Mouse (Mus musculus) forebrain, embryonic 16.5 days (tissue): Measurements from ENCODE around the gene Cep295nl. TPM values are rescaled to one million over a fixed set of nuclear protein-coding genes. Genes with fewer than 3 reads are reported as not detected.
A peak's percentile ranks its signal among the peaks of the same experiment; 100 is the strongest.
"Not testable (repeated sequence)": the region's sequence is repeated elsewhere in the genome, so short reads cannot be mapped to it uniquely, and the experiment has no call there.

Experiments
- ATAC-seq: fragments of 200-750 bp; cut with Nextera tagmentation; 2 replicates; pipeline ENCODE4 v1.8.0; 2017; ENCODE audit warnings: mild to moderate bottlenecking, moderate library complexity
- H3K27ac ChIP-seq: fragments of 300-500 bp; sonication (generic); 2 replicates; pipeline ENCODE4 v1.5.1; 2014; ENCODE audit warnings: low read length, control low read depth
- H3K27me3 ChIP-seq: fragments of 300-500 bp; sonication (generic); replicated peaks from 2 replicates; pipeline ENCODE4 v1.6.1; 2014; ENCODE audit warnings: low read length; ENCODE audit not compliant: control insufficient read depth, insufficient read depth
- H3K36me3 ChIP-seq: fragments of 300-500 bp; sonication (generic); 2 replicates; pipeline ENCODE4 v1.6.1; 2014; ENCODE audit not compliant: control insufficient read depth, insufficient read depth
- H3K4me1 ChIP-seq: fragments of 300-500 bp; sonication (generic); replicated peaks from 2 replicates; pipeline ENCODE4 v1.6.1; 2014; ENCODE audit warnings: low read length; ENCODE audit not compliant: control insufficient read depth, insufficient read depth
- H3K4me2 ChIP-seq: fragments of 300-500 bp; sonication (generic); 2 replicates; pipeline ENCODE4 v1.6.1; 2014; ENCODE audit warnings: mild to moderate bottlenecking, low read length, control low read depth
- H3K4me3 ChIP-seq: fragments of 300-500 bp; sonication (generic); replicated peaks from 2 replicates; pipeline ENCODE4 v1.5.1; 2014; ENCODE audit warnings: mild to moderate bottlenecking, low read length, control low read depth
- H3K9ac ChIP-seq: fragments of 300-500 bp; sonication (generic); replicated peaks from 2 replicates; pipeline ENCODE4 v1.6.1; 2014; ENCODE audit warnings: low read depth, low read length, control low read depth
- H3K9me3 ChIP-seq: fragments of 300-500 bp; sonication (generic); 2 replicates; pipeline ENCODE4 v1.6.1; 2016; ENCODE audit warnings: low read length; ENCODE audit not compliant: control insufficient read depth
- WGBS: fragments of 180-500 bp; shearing (Covaris S2); extraction: QIAGEN DNeasy Blood & Tissue Kit; methylation state at CpG from one replicate; pipeline ENCODE4 v1.1.7; 2014; 5-methylcytosine and 5-hydroxymethylcytosine counted together
- polyA plus RNA-seq: library from polyadenylated mRNA; unstranded; fragments of >200 nt; fragmentation: Nextera tagmentation; extraction: Ambion mirVana; gene quantifications from 2 replicates; pipeline ENCODE4 v1.2.1, GENCODE M21; 2015

Cep295nl gene
- polyA plus RNA-seq, 1 experiment from 2014 or later: 0.14 TPM

GRCm38 (mm10) chr11:118321500-118321899, 20.8 kb downstream of the Cep295nl start:
- H3K27ac ChIP-seq: no peak overlapping the region
- H3K27me3 ChIP-seq: no peaks in the 10 kb centered on the region
- ATAC-seq: no peak
- H3K36me3 ChIP-seq: no peaks in the 10 kb centered on the region; the same call in 1 of the 2 replicates
- no peak overlapping the region for H3K4me2 ChIP-seq
- WGBS: 74% methylated on average over 7 of the region's 7 CpGs
- no peak overlapping the region for H3K9ac ChIP-seq
- no peak overlapping the region for H3K4me3 ChIP-seq
- H3K4me1 ChIP-seq: peaks cover 7% of the 10 kb centered on the region
- no peaks in the 10 kb centered on the region for H3K9me3 ChIP-seq

DNA sequence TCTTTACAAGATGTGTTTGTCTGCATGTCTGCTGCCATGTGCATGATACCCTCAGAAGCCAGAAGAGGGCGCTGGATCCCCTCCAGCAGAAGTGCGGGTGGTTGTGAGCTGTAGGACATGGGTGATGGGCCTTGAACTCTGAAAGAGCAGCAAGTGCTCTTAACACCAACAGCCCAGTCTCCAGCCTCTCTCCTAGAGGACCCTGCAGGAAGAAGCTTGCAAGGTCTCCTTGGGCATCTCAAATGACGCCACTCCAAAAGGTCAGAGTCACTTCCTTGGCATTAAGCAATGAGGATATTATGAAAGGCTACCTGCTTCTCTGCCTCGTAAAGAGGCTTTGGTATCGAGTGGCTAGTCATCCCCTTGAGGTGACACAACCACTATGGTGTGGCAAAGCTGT, 23.6 kb downstream of the Cep295nl start:
- H3K27ac ChIP-seq: no peak overlapping the region
- no peak overlapping the region for H3K4me2 ChIP-seq
- H3K9me3 ChIP-seq: no peaks in the 10 kb centered on the region
- H3K4me3 ChIP-seq: no peak overlapping the region
- 60% methylated on average over 5 of the region's 5 CpGs for WGBS
- ATAC-seq: no peak
- H3K36me3 ChIP-seq: no peaks in the 10 kb centered on the region; the same call in 1 of the 2 replicates
- H3K9ac ChIP-seq: no peak overlapping the region
- H3K27me3 ChIP-seq: no peaks in the 10 kb centered on the region
- H3K4me1 ChIP-seq: 0 out of 2 replicates have a peak, but pooled peaks cover 2% of the 10 kb centered on the region

DNA sequence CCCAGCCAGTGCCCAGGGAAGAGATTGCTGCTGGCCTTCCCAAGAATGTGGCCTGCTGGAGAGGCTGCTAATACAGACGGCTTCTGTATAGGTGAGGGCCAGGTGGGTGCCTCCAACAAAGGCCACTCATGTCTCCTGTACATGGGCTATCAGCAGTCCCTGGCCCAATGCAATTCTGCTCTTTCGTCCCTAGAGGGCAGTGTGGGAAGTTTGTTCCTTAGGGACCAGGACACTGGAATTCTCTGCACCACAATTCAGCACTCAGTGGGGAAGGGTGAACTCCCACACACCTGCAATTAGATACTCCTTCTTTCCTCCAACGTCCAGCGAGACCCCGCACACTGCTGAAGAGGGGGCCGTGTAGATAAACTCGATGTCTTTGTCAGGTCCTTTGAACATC, 25.2 kb downstream of the Cep295nl start:
- WGBS: 22% methylated on average over 7 of the region's 7 CpGs
- no peak overlapping the region for H3K9ac ChIP-seq
- ATAC-seq: peak; percentile 43; the same call in 1 of the 2 replicates
- no peaks in the 10 kb centered on the region for H3K27me3 ChIP-seq
- H3K27ac ChIP-seq: no peak overlapping the region
- no peaks in the 10 kb centered on the region for H3K9me3 ChIP-seq
- H3K36me3 ChIP-seq: no peaks in the 10 kb centered on the region; the same call in 1 of the 2 replicates
- 0 out of 2 replicates have a peak, but pooled peaks cover 2% of the 10 kb centered on the region for H3K4me1 ChIP-seq
- H3K4me2 ChIP-seq: no peak overlapping the region
- no peak overlapping the region for H3K4me3 ChIP-seq

- no peak for ATAC-seq
Observed at GRCm38 (mm10) chr11:118316231-118316806, 26.0 kb downstream of the Cep295nl start.

DNA sequence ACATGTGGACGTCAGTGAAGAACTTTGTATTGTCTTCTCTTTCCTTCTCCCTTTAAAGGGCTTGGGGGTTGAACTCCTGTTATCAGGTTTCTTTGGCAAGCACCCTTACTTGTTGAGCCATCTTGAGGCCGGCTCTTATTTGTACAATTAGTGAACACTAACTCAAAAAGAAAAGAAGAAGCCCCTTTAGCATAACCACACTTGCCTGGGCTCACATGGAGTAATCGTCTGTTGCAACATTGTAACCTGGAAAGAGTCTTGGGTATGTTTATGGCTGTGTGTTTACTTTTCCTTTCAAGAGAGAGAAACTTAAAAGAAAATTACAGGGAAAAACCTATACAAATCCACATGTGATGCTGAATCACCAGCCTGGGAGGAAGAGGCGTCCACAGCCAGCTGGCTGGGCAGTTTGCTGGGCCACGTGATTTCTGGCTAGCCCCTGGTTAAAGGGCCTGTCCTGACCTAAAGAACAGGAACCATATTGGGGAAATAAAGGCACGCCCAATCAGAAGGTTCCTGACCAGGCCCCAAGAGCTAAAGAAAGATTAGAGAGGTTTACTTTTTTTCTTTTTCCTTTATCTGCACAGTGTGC, 30.1 kb downstream of the Cep295nl start:
- Histone ChIP-seq H3K9me3 (0 out of 2 replicates have a peak, but pooled peaks cover 3% of the 10 kb centered on the region), H3K9ac (no peak overlapping the region), H3K27me3 (no peaks in the 10 kb centered on the region), H3K4me3 (no peak overlapping the region), H3K4me2 (no peak overlapping the region), H3K4me1 (no peaks in the 10 kb centered on the region), H3K27ac (no peak overlapping the region), H3K36me3 (peaks cover 16% of the 10 kb centered on the region)
- no peak for ATAC-seq
- WGBS: 86% methylated on average over 6 of the region's 6 CpGs

More at GRCm38 (mm10) chr11:118316231-118316806, 26.0 kb downstream of the Cep295nl start:
- 93% methylated on average over 8 of the region's 8 CpGs for WGBS
- Histone ChIP-seq H3K4me2 (no peak overlapping the region), H3K9me3 (no peaks in the 10 kb centered on the region), H3K4me1 (no peaks in the 10 kb centered on the region), H3K4me3 (no peak overlapping the region), H3K27me3 (no peaks in the 10 kb centered on the region), H3K36me3 (no peaks in the 10 kb centered on the region; the same call in 1 of the 2 replicates), H3K27ac (no peak overlapping the region), H3K9ac (no peak overlapping the region)

DNA sequence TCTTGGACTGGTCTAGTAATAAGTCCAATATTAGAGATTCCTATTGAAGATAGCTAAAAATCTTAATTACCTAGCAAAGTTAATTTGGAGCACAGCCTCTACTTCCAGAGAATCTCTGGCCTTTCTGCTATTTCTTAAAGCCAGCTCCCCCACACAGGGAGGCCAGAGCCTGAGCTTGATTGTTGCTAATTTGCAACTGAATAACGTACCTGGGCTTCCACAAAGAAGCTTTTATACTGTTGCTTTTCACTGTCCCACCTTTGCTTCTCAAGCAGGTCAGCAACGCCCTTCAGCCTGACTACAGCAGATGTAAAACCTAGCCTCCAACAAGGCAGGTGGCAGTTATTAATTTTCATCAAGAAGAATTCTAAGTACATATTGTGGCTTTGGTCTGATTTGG, 34.3 kb downstream of the Cep295nl start:
- H3K9me3 ChIP-seq, H3K4me1 ChIP-seq, H3K27me3 ChIP-seq, H3K27ac ChIP-seq, H3K4me2 ChIP-seq, H3K9ac ChIP-seq, ATAC-seq, H3K4me3 ChIP-seq: not testable (repeated sequence)
- WGBS: 93% methylated on average over 2 of the region's 2 CpGs
- peaks cover 21% of the 10 kb centered on the region for H3K36me3 ChIP-seq

GRCm38 (mm10) chr11:118303959-118304358, 38.3 kb downstream of the Cep295nl start:
- ATAC-seq, H3K27ac ChIP-seq, H3K4me3 ChIP-seq, H3K4me2 ChIP-seq, H3K4me1 ChIP-seq, H3K9me3 ChIP-seq, H3K9ac ChIP-seq, H3K27me3 ChIP-seq: not testable (repeated sequence)
- peaks cover 15% of the 10 kb centered on the region for H3K36me3 ChIP-seq
- WGBS: 86% methylated on average over 4 of the region's 4 CpGs

DNA sequence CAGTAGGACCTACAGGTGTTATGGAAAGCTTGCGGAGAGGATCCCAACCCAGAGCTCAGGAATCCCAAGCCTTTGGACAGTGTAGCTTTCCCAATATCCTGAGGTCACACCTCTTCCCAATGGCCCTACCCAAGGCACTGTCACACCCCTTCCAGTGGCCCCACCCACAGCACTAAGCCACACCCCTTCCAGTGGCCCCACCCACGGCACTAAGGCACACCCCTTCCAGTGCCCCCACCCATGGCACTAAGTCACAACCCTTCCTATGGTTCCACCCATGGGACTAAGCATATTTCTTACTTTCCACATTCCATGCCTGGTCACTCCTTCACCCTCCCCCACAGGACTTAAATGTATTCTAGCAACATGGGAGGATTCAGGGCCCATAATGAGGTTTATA, 43.5 kb downstream of the Cep295nl start:
- Histone ChIP-seq H3K4me2 (no peak overlapping the region), H3K9me3 (no peaks in the 10 kb centered on the region), H3K36me3 (peaks cover 9% of the 10 kb centered on the region; the same call in 1 of the 2 replicates), H3K27me3 (no peaks in the 10 kb centered on the region), H3K27ac (no peak overlapping the region), H3K4me3 (no peak overlapping the region), H3K4me1 (no peaks in the 10 kb centered on the region), H3K9ac (no peak overlapping the region)
- whole genome bisulfite sequencing: 76% methylated on average over 2 of the region's 2 CpGs
- no peak for ATAC-seq

GRCm38 (mm10) chr11:118297967-118298366, 44.3 kb downstream of the Cep295nl start:
- no peak overlapping the region for H3K4me3 ChIP-seq
- no peak overlapping the region for H3K27ac ChIP-seq
- no peaks in the 10 kb centered on the region for H3K9me3 ChIP-seq
- no peaks in the 10 kb centered on the region for H3K4me1 ChIP-seq
- H3K4me2 ChIP-seq: no peak overlapping the region
- no peak overlapping the region for H3K9ac ChIP-seq
- peaks cover 4% of the 10 kb centered on the region; the same call in 1 of the 2 replicates for H3K36me3 ChIP-seq
- no peak for ATAC-seq
- 82% methylated on average over 3 of the region's 3 CpGs for WGBS
- H3K27me3 ChIP-seq: no peaks in the 10 kb centered on the region
